Mouse (Mus musculus): ENCODE measurements around the gene Atxn10. TPM values are rescaled to one million over a fixed set of nuclear protein-coding genes. Genes with fewer than 3 reads are reported as not detected.

Gene Atxn10
- polyA plus RNA-seq, 1 experiment from 2014 or later: 211 TPM

DNA sequence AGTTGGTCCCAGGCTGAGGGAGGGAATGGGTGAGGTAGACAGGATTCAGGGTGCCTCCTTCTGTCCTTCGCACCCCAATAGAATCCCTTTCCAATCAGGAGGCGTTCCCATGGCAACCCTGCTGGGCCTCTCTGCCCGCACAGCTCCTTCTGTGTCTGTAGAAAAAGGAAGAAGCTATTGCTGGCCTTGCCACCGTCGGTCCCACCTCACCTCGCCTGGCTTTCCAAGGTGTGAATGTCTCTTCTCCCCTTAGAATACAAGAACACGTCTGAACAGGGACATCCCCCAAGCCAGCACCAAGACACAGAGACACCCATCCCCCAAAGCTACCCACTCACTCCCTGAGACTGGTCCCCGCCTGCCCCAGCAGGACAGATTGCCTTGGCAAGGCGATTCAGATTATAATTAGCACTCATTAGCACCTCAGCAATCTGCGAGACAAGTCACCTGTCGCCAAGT, 158.1 kb downstream of the Atxn10 start:
- Histone ChIP-seq H3K9me3 (no peaks in the 10 kb centered on the region), H3K27me3 (replicated peaks) (0 out of 2 replicates have a peak, but pooled peaks cover 5% of the 10 kb centered on the region), H3K9ac (no peak overlapping the region), H3K27ac (no peak overlapping the region), H3K36me3 (no peaks in the 10 kb centered on the region), H3K4me1 (replicated peaks) (no peaks in the 10 kb centered on the region), H3K4me3 (replicated peaks) (no peak overlapping the region), H3K4me2 (replicated peaks) (no peak overlapping the region)
- 18% methylated on average over 11 of the region's 11 CpGs for WGBS
- ATAC-seq: no peak

DNA sequence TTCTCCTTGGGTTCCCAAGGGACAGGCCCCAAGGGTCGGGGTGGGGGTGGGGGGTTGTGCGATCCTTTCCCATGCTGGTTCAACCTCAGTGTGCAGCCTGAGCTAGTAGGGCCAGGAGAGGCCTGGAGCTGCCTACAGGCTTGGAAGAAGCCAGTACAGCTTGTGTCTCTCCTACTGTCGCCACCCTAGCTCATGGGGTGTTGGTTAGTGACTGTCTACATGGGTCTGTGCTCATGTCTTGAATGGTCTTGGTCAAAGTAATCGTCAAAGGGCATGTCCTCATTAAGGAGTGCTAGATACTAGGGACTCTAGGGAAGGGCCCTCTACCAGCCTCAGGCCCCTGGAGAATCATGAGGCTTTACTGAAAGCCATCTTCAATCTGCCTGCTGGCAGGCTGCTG, 161.5 kb downstream of the Atxn10 start:
- ATAC-seq: no peak
- Histone ChIP-seq H3K27me3 (replicated peaks) (0 out of 2 replicates have a peak, but pooled peaks cover 5% of the 10 kb centered on the region), H3K4me3 (replicated peaks) (no peak overlapping the region), H3K4me2 (replicated peaks) (no peak overlapping the region), H3K4me1 (replicated peaks) (no peaks in the 10 kb centered on the region), H3K27ac (no peak overlapping the region), H3K9ac (no peak overlapping the region), H3K9me3 (no peaks in the 10 kb centered on the region), H3K36me3 (no peaks in the 10 kb centered on the region)
- WGBS: 86% methylated on average over 4 of the region's 4 CpGs

DNA sequence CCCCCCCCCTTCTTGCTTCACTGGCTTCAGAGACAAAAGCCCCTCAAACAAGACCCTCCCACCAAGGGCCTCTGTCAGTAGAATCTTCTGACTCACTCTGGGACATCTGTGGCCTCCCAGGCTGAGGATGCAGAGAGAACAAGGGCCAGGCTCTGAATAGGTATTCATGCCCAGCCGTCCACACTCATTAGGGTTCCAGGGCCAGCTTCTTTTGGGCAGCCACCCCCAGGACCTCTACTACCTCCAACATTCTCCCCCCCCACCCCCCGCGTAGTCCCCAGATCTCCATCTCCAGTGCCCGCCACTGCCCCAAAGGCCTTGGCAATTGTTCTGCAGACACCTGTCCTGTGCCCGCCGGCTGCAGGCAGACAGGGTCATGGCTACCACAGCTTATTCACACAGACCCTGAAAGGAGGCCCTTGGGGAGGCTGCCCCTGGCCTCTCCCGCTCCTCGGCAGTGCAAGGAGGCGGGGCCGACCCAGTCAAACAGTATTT, 162.0 kb downstream of the Atxn10 start:
- Histone ChIP-seq H3K4me1 (replicated peaks) (no peaks in the 10 kb centered on the region), H3K4me2 (replicated peaks) (no peak overlapping the region), H3K36me3 (no peaks in the 10 kb centered on the region), H3K9ac (no peak overlapping the region), H3K4me3 (replicated peaks) (no peak overlapping the region), H3K27me3 (replicated peaks) (0 out of 2 replicates have a peak, but pooled peaks cover 5% of the 10 kb centered on the region), H3K27ac (no peak overlapping the region), H3K9me3 (no peaks in the 10 kb centered on the region)
- WGBS: 61% methylated on average over 10 of the region's 10 CpGs
- no peak for ATAC-seq

DNA sequence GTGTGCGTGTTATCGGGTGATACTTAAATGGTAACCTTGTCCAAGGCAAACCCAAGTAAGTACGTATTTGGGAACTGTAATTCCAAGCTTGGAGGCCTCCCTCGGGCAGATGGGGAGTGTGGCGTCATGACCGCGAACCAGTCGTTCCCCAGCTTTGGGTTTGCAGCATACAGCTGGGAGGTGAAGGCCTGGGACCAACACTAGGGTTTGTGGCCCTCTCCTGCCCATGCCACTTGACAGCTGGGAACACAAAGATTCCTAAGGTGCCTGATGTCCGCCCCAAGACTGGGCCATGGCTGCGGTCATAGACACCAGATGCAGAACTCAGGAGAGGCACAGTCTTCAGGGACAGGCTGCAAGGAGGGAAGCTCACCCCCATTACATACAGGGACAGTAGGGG, 164.2 kb downstream of the Atxn10 start:
- Histone ChIP-seq H3K27me3 (replicated peaks) (no peaks in the 10 kb centered on the region), H3K4me3 (replicated peaks) (no peak overlapping the region), H3K36me3 (no peaks in the 10 kb centered on the region), H3K27ac (no peak overlapping the region), H3K4me1 (replicated peaks) (no peaks in the 10 kb centered on the region), H3K9ac (no peak overlapping the region), H3K4me2 (replicated peaks) (no peak overlapping the region), H3K9me3 (no peaks in the 10 kb centered on the region)
- no peak for ATAC-seq
- 82% methylated on average over 10 of the region's 10 CpGs for WGBS

DNA sequence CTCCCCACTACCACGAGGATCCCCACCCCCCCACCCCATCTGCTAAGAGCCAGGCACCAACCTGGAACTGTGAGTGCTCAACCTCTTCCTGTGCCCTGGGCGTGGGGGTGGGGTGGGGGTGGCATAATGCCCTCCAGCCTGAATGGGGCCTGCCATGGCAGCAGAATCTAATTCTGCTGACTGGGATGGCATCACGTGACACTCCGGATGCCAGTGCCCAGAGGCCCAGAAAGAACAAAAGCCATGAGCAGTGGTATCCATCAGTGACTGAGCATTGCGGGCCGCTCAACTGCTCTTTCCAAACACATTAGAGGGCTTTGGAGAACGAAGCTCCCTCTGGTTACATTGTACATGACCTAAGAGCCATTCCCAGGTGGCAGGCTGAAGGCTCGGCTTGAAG, 167.1 kb downstream of the Atxn10 start, which contains the start of gene 7530416G11Rik:
Gene 7530416G11Rik (minus strand): TSS at position 101 of the 400 bp plus-strand sequence.
- H3K4me3 ChIP-seq (replicated peaks): no peak within 1 kb of the TSS
- WGBS: 83% methylated on average over 8 of the region's 8 CpGs
- no peak for ATAC-seq
- no peaks in the 10 kb centered on the region for H3K4me1 ChIP-seq (replicated peaks)
- no peaks in the 10 kb centered on the region for H3K9me3 ChIP-seq
- H3K27me3 ChIP-seq (replicated peaks): no peaks in the 10 kb centered on the region
- H3K36me3 ChIP-seq: no peaks in the 10 kb centered on the region
- no peak within 1 kb of the TSS for H3K9ac ChIP-seq
- H3K27ac ChIP-seq: no peak within 1 kb of the TSS
- H3K4me2 ChIP-seq (replicated peaks): no peak within 1 kb of the TSS

DNA sequence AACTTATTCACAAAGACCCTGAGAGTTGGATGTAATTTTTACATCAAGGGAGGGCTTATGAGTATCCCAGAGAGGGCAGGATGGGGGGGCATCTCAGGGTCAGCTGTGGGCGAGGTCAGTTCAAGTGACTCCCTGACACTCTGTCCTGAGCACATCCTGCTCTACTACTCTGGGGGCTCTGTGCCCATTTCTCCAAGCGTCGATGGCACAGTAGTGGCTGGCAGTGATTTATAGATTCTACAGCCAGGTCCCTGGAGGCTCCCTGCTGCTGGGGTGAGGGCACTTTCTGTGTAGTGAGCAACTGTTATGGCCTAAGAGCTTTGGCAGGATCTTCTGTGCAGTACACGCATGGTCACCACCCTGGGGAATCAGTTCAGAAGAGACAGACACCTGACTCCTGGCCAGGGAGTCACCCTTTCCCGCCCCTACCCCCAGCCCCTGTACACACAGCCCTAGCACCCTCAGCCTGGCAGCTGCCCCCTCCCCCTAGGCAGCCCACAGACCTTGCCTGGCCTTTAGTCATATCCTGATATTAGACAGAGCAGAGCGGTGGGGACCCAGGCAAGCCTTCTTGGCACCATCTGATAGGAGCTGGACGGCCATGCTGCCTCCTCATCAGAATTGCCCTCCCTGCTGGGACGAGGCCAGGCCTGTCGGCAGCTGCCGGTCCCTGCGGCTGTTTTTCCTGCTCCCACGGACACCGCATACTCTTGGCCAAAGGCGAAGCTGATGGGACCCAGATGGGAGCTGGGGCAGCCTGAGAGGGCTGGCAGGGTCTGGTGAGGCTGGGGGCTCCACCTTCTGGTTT, 169.3 kb downstream of the Atxn10 start:
- H3K4me1 ChIP-seq (replicated peaks): no peaks in the 10 kb centered on the region
- H3K27me3 ChIP-seq (replicated peaks): no peaks in the 10 kb centered on the region
- H3K36me3 ChIP-seq: no peaks in the 10 kb centered on the region
- no peak overlapping the region for H3K4me2 ChIP-seq (replicated peaks)
- H3K9me3 ChIP-seq: no peaks in the 10 kb centered on the region
- H3K9ac ChIP-seq: no peak overlapping the region
- H3K27ac ChIP-seq: no peak overlapping the region
- no peak overlapping the region for H3K4me3 ChIP-seq (replicated peaks)
- 57% methylated on average over 14 of the region's 14 CpGs for WGBS
- ATAC-seq: no peak

DNA sequence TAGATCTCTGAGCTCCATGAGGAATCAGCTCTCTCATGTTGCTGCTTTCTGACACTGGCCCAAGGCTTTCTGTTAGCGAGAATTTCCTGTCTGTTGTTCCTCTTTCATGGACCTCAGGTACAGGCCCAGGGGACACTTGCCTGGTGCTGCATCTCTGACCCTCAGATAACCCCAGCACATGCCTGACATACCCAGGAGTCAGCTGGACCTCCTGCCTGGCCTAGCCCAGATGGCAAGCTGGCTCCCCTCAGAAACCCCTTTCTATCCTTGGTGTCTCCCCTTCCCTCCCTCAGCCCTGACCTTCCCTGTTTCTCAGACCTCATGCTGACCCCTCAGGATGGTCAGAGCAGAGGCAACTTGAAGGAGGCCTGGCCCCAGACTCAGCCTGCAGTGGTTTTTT, 170.6 kb downstream of the Atxn10 start:
- Histone ChIP-seq H3K4me2 (replicated peaks) (no peak overlapping the region), H3K27me3 (replicated peaks) (no peaks in the 10 kb centered on the region), H3K4me3 (replicated peaks) (no peak overlapping the region), H3K36me3 (no peaks in the 10 kb centered on the region), H3K9me3 (no peaks in the 10 kb centered on the region), H3K4me1 (replicated peaks) (no peaks in the 10 kb centered on the region), H3K9ac (no peak overlapping the region), H3K27ac (no peak overlapping the region)
- no peak for ATAC-seq
- WGBS: 44% methylated on average over 1 of the region's 1 CpGs

DNA sequence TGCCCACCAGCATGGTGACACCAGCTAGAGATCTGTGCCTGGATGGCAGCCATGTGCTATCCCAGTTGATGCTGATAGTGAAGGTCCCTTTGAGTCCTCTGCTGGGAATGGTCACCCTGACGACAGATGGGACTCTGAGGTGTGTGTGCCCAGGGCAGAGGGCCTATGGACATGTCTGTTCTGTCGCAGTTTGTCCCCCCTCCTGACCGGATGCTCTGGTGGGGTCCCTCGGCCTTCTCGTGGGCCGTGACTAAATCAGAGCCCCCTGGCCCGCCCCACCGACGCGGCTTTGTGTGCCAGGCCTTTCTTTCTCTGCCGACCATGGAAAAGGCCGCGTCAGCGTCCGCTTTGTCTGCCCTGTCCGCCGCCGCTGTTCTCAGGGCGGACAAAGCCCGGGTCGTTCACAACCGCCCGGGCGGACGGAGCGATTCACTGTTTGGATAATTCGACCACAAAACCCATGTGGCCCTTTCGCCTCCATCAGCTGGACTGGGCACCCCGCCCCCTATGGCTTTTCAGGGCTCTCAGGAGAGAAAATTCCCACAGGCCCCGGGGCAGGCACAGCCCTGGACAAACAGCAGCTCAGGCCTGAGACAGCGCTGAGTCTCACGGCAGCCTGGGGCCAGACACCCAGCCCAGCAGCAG, 171.4 kb downstream of the Atxn10 start:
- H3K4me2 ChIP-seq (replicated peaks): no peak overlapping the region
- no peaks in the 10 kb centered on the region for H3K4me1 ChIP-seq (replicated peaks)
- H3K27me3 ChIP-seq (replicated peaks): no peaks in the 10 kb centered on the region
- no peak overlapping the region for H3K9ac ChIP-seq
- H3K36me3 ChIP-seq: no peaks in the 10 kb centered on the region
- WGBS: 72% methylated on average over 32 of the region's 32 CpGs
- H3K27ac ChIP-seq: no peak overlapping the region
- no peaks in the 10 kb centered on the region for H3K9me3 ChIP-seq
- ATAC-seq: no peak
- H3K4me3 ChIP-seq (replicated peaks): no peak overlapping the region

Other genes with a start within 250 kb of the Atxn10 start
- gene Smc1b, start 204.3 kb upstream of the Atxn10 start, polyA plus RNA-seq (2015; fragmentation: Nextera tagmentation; extraction: Ambion mirVana): 0.11 and 0.21 TPM in 2 replicates
- 0.08 and 0.19 TPM in 2 replicates for gene Ribc2, start 204.2 kb upstream of the Atxn10 start, polyA plus RNA-seq (2015; fragmentation: Nextera tagmentation; extraction: Ambion mirVana)
- gene Fbln1, start 130.3 kb upstream of the Atxn10 start, polyA plus RNA-seq (2015; fragmentation: Nextera tagmentation; extraction: Ambion mirVana): 184 and 194 TPM in 2 replicates
- gene 7530416G11Rik, start 167.0 kb downstream of the Atxn10 start, polyA plus RNA-seq (2015; fragmentation: Nextera tagmentation; extraction: Ambion mirVana): not detected in 2 replicates
- gene Wnt7b, start 246.2 kb downstream of the Atxn10 start, polyA plus RNA-seq (2015; fragmentation: Nextera tagmentation; extraction: Ambion mirVana): 1.5 and 1.7 TPM in 2 replicates